Mouse (Mus musculus): Measurements from ENCODE around the gene Uggt1. TPM values are rescaled to one million over a fixed set of nuclear protein-coding genes. Genes with fewer than 3 reads are reported as not detected.

The Uggt1 gene
- total RNA-seq, 1 experiment from 2014 or later = 42.8 TPM

DNA sequence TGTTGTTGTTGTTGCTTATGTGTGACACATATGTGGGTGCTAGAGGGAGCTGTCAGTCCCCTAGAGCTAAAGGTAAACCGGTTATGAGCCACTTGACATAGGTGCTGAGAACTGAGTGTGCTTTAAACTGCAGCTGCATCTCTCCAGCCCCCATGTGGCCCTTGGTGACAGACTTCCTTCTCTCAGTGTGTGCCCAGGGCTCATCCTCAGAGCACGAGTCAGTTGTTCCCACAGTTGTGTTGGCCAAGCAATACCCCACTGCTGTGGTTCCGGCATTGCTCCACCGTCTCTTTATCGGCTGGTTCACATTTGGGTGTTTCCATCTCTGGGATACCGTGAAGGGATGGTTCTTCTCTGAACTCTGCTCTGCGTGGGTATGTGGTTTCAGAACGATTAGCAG is 12.8 kb upstream of the Uggt1 start:
- DNase-seq = no peak

DNA sequence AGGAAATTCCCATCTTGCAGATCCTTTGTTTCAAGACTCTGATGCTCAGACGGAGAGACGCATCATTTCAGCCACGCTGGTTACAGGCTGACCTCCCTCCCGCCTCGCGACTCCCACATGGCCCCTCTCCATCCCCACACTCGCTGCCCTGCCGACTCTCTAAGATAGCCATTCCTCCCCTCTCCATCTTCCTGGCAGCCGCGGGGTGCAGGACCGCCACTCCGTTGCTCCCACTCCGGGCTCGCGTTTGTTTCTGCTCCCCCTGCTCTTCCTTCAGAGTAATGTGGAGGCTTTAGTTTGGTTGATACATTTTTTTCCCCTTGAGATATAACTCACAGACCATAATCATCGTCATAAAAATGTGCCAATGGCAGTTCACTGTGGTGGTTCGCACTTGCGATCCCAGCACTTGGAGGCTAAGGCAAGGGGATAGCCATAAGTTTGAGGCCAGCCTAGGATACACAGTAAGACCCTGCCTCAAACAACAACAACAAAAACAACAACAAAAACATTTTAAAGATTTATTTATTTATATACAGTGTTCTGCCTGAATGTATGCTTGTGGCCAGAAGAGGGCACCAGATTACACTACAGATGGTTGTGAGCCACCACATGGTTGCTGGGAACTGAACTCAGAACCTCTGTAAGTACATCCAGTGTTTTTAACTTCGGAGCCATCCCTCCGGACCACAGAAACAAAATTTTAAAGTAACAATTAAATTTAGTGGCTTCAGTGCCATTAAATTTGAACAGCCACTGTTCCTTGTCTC is 11.5 kb upstream of the Uggt1 start:
- DNase-seq = no peak

DNA sequence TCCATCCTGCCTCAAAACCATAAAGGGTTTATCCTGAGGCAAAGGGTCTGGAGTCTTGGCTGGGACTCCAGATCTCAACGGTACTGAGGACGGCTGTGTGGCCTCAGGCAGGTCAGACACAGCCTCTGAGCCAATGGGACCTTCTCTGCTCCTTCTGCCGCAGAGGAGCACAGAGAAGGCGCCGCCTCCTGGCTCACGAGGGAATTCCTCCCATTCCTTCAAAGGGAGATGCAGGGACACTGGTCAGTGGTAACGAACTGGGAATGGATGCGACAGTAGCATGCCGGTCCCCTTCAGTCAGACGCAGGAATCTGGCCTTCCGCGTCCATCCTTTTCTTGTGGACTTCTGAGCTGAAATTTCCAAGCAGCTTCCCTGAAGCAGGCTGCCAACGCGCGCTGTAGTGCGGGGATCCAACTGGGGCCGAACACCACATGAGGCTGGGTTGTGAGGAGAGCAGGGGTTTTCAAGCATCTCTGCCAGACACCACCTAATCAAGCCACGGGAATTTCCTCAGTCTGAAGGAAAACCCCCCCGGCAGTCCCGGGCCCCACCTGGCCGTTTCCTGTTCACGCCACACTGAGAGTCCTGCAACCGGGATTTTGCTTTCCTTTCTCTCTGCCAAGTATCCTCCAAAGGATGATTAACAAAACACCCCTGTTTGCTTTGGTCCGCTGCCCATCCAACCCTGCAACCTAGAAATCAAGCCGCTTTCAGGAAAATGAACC is 10.3 kb upstream of the Uggt1 start:
- DNase-seq = peak; percentile 66

DNA sequence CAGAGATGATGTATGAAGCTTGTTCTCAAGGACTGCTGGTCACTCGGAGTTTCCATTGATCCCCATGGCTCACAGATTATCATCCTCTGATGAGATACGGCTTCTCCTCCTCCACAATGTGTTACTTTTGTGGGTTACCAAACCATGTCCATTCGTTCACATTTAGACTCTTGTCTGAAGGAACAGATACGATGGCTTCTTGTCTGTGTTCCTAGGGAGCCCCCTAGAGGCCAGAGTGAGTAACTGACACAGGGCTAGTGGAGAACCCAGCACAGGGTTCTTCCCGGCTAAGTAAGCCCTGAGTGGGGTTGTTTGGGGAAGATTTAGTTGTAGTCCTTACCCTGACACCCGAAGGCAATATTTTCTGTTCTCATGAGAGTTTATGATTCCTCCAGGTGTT is 8.3 kb upstream of the Uggt1 start:
- peak; percentile 84 for DNase-seq

DNA sequence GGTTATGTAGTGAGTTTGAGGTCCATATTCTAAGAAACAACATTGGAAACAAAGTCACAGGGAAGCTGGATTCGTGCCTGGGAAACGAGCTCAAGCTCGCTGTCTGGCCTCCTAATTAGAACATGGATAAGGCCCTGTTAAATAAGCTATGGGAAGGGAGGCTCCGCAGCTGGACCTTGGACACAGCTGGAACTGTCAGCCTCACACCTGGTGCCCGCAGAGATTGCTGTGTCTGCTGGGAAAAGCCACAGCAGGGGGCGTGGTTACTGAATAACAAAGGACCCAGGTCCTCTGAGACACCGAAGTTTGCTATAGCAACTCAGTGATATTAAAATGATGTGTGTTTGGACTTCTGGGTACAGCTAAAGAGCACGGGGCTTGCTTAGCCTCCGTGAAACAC is 6.9 kb upstream of the Uggt1 start:
- DNase-seq = no peak

DNA sequence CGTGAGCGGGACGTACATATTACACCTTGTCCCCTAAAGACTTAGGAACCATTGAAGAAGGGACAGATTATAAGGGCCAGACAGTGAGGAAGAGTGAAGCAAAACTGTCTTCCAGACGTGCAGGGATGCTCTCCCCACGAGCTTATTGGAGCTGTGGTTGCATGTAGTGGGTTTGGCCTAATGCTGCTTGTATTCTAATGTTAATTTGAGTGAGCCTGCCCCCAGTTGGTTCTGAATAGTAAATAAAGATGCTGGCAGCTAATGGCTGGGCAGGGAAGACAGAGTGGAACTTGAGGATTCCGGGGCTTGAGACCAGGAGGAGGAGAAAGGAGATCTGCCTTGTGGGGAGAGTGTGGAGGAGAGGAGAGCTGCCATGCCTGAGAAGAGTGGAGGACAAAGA is 2.2 kb upstream of the Uggt1 start:
- no peak for DNase-seq

DNA sequence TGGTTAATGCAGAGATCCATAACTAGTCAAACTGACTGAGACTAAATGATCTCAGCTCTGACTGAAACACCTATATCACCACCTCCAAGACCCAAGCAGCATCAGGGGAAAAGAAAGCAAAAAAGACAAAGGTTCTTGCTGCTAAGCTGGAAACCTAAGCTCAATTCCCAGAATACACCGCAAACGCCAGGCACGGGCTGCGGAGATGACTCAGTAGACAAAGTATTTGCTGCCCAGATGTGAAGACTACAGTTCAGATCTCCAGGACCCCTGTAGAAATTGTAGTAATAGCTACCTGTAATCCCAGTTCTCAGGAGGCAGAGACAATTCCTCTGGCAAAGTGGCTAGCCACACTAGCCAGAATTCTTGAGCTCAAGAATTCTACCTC is 302 bp upstream of the Uggt1 start:
- DNase-seq = peak; percentile 13

DNA sequence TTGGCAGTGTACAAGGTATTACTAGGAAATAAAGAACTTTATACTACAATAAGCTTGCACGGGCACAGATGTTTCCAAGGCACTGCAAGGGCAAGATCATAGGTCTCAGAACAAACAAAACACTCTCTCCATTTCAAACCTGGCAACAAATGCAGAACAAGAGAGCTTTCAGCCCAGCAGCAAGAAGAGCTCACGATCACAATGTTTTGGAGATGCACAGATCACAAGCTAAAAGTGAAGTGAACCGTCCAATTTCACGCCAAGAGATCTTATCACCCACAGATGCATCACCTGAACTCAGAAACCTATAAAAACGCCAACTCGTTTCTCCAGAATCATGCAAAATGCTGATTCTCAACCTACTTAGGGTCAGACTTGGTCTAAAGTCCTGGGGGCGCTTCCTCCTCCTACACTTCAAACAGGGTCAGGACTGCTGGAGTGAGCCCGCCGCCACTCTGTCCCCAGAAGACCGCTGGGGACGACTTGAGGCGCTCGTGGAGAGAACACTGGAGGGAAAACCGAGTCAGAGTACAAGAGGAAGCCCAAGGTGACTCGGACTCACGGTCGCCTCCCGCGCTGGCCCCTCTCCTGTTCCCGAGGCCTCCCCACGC is 968 bp downstream of the Uggt1 start:
- DNase-seq = no peak

DNA sequence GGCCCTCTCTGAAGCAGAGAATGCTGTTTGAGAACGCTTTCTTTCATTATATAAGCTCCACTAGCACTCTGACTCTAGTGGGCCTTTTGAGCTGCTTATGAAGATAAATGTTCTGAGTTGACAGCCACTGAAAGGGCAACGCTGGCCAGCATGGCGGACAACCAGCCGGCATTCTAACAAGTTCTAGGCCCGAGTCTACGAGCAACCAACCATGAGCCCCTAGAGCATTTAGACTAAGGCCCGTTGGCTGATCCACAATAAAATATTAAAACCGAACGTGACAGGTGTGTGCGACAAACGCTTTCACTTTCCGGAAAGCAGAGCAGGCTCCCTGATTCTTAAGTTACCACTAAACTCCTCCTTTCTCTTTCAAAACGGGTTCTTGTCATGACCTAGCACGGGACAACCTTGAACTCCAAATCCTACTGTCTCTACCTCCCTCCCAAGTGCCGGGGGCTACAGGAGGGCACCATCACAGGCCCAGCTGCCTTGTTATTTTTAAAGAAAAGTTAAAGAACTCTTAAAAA is 2.6 kb downstream of the Uggt1 start:
- peak; percentile 5 for DNase-seq

DNA sequence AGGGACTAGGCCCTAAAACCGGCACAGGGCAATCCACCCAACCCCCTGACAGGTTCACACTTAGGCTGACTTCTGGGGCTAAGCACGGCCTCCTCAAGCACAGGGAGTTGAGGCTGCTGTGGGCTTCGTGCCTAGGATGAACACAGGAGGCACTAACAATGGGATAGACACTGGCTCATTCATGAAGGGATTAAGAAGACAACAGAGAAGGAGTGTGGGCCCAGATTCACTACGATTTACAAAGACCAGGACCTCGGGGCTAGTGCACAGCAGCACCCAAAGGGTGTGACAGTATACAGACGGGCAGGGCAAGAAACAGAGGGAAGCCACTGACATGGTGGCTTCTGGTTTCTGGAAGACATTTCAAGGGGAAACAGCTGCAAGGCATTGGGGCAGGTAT is 4.3 kb downstream of the Uggt1 start:
- DNase-seq = no peak

DNA sequence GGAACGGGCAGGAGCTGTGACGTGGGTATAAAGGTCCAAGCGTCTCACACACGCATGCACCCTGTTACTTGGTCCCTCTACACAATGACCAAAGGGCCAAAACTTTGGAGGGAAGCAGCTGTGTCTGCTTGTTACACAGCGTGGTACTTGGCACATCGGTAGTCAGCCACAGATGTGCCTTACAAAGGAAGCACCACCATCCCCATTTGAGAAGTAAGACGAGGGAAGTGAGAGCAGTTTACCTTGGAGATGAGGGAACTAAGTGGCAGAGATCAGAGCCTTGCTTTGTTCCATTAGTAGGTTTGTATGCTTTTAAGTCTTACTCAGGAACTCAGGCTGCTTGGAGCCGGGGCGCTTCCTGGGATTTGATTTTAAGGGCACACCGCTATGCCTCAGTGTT is 5.1 kb downstream of the Uggt1 start:
- DNase-seq = no peak

DNA sequence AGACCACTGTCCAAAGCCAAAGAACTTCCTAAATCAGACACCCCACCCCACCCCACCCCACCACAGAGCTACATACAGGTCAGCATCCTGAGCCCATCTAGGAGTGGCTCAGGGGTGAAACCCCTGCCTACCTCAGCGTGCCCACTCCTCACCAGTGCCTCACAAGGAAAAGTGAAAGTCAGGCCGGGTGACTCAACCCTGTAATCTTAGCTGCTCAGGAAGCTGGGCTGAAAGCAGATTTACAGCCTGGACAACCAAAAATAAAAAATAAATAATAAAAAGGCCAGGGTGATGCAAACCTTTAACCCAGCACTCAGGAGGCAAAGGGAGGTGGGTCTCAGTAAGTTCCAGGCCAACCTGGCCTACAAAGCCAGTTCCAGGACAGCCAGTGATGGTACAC is 8.7 kb downstream of the Uggt1 start:
- DNase-seq = peak; percentile 7

DNA sequence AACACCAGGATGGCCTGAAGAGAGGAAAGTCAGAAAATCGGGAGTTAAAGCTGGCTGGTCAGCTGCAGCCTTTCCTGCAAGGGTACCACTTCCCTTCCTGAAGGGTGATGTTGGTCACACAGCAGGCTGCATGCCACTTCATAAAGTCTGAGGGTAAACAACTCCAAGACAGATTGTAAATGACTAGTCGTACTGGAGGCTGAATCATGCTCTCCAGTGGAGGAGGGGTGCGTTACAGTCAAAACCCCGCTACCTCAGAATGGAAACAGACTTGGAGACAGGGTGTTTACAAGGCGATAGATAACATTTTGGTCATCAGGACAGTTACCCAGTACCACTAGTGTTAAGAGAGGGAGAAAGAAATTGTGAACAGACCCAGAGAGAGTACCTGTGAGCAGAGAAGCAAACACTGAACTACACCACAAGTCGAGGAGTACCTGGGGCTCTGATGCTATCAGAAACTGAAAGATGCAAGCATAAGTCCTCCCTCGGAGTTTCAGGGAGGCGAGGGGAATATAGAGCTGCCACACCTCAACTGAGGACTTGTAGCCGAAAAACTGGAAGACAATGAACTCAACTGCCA is 9.4 kb downstream of the Uggt1 start:
- DNase-seq = peak; percentile 13

DNA sequence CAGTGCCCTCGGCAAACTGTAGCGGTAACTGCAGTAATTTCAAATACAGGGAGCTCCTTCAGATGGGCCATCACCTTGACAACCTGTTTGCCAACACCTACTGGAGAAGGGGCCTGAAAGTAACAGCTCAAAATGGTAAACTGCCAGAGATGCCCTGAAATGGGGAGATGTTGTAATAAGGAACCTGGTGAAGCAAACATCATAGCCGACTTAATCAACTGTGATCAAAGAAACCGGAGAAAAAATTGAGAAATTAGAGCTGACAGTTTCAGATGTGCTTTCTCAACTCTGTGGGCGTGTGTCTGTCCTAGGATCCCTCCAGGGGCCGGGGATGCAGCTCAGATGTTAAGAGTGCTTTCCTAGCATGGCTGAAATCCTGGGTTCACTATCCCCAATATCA is 11.3 kb downstream of the Uggt1 start:
- DNase-seq = no peak

DNA sequence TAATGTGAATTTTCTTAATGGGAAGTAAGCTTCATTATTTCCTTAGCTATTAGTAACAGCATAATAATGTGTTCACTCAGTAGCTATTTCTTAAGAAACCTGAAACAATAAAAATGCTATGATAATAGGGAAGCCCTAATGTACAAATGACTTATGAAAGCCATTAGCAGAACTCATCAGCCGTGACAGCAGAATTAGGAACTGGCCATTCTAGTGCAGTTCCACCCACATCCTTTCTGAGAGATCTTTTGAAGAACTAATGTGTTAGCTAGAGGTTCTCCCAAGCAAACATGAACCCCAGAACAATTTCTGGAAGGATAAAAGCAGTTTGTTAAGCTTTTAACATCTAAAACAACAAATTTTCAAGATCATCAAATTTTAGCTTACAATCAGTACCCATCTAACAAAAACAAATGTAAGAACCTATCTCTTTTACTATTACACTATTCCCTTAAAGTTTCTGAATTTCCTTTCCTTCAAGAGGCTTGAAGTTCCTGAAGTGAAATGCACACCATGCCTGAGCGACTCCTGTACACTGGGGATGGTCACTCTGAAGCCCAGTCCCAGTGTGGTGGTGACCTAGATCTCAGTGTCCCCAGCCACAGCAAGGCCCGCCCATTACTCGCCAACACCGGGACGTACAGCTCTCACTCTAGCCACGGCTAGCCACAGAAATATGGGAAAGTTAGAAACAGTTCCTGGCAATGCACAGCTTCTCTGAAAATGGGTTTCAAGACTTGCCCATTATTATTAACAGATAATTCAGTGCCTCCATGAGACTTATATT is 13.4 kb downstream of the Uggt1 start:
- no peak for DNase-seq

DNA sequence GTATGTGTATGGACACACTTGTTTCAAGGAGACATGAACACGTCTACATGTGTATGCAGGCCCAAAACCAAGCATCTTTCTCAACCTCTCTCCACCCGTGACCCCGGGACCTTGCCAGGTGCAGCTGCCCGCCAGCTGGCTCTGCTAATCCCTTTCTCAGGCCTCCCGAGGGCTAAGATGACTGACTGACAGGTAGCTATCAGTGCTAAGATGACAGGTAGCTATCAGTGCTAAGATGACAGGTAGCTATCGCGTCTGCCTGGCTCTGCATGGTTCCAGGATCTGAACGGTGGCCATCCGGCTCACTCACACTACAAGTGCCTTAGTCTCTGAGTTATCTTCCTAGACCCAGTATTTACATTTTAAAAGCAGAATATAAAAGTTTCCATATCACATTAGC is 16.1 kb downstream of the Uggt1 start:
- no peak for DNase-seq

DNA sequence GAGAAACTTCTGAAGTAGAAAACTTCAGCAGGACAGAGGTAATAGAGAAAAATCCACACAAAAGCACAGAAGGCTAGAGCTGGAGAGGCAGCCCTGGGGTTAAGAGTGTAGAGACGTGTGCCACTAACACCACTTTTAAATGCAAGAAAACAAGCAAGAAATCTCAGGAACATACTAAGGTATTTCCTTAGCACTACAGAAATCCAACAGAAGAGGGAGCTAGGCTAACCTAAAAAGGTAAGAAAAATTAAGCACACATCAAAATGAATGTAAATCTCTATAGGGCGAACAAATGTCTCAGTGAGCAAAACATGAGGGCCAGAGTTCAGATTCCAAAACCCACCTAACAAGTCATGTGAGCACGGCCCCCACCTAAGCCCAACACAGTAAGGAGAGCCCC is 19.9 kb downstream of the Uggt1 start:
- DNase-seq = no peak

DNA sequence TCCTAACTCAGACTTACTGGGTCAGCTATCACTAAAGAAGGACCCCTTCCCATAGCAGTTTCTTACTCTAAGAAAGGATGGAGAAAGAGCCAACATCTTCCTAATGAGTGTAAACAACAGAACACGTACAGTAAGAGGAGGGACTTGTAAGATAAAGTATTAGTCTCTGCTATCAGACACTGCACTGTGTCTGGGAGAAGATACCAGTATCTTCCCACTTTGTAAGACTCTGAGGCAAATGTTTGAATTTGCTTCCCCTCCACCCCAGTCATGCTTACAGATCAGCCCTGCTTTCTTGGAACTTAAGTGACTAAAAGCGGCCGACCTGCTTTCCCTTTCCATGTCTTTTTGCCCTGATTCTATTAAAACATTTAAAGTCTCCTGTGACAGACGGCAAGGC is 30.2 kb downstream of the Uggt1 start:
- DNase-seq = no peak

DNA sequence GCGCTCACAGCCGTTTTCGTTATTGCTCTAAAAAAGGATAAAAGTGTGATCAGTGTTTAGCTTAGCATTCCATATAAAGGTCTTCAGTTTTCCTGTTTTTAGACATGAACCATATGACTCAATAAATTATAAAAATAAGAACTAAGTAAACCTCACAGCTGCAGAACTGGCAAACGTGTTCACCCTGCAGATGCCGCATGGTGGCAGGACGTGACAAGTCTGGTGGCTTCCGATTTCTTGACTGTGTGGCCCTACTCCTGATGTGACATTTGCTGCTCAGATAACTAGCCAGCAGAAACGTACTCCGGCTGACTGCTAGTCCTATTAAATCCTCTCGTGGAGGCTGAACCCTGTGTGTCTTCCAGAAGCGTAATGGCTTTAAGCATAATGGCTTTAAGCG is 42.8 kb downstream of the Uggt1 start:
- DNase-seq = no peak

DNA sequence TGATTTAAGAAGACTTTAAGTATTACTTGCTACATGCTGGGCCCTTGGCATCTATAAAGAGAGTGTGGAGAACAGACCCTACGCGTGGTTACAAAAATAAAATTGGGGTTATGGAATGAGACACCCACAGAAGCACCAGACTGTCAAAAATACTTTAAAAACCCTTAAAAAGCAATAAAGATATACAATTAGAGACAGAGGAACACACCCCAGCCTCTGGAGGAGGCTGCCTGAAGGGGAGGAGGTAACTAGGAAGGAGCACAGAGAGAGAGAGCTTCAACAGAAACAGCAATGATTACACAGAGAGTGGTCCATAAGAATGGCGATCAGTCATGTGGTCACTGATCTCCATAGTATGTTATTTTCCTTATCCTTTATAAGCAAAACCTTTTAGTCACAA is 50.0 kb downstream of the Uggt1 start:
- DNase-seq = no peak

DNA sequence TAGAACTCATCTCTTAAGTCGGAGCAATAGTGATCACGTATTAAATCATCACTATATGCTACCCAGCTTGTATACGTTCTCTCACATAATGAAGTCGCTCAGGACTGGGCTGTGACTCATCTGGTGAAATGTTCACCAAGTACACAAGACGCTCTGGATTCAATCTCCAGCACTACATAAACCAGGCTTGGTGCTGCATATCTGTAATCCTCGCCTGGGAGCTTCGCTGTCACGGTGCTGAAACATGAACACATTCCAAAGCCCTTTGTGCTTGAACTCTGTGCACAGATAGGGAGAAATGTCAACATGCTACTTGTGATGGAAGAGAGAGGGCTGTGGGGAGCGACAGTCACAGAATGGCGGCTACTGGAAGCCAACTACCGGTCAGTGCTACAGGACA is 52.6 kb downstream of the Uggt1 start:
- no peak for DNase-seq

DNA sequence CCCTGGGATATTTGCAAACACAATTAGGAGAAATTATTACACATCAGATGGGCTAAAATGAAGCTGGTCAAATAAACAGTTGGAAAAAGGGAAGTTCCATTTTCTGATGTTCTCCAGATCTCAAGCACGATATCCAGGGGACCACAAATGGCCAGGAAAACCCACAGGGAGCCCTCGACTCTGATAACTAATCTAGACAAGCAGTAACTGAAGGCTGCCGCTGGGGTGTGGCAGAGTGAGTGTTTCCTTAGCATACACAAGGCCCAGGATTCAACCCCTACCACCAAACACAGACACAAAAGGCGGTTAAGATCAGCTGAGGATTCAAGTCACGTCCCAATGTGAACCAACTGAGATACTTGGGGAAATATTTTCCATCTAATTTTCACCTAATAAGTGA is 64.5 kb downstream of the Uggt1 start:
- DNase-seq = no peak
